Mouse (Mus musculus) stomach, postnatal 0 days (tissue): ENCODE data around the gene Asb5.

ENCODE experiments used
- CTCF ChIP-seq: IDR thresholded peaks from 2 replicates; pipeline ENCODE4 v1.5.1; 2016; ENCODE audit warnings: antibody characterized with exemption, low read depth, mild to moderate bottlenecking, moderate library complexity
- EP300 ChIP-seq: optimal IDR thresholded peaks from 2 replicates; pipeline ENCODE3; 2016; ENCODE audit warnings: antibody characterized with exemption

DNA sequence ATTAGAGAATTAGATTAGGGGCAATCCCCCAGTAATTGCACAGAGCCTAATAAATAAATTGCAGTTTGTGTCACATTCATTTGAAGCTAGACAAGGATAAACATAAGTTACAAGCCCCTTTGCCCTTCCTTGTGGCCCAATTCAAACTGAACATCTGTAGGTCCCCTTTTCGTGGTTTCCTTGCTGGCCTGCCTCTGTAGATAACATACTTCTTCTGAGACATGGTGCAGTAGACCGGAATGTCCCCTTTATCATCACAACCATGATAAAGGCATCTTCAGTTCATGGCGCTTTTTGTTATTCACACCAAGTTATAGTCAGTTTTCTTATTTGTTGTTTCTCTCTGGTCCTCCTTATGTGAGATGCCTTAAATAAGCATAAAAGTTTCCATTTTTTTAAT, 17.6 kb upstream of the Asb5 start:
- TF ChIP-seq CTCF: no peak
- no peak for TF ChIP-seq EP300
